Mouse (Mus musculus) natural killer cell, adult 2 months (primary cell): ENCODE measurements around the gene Ndufaf2.

Experiments
- DNase-seq, 2 experiments: peaks; one replicate each; pipeline ENCODE4 v3.0.0; 2022; ENCODE audit warnings: low spot score in 2 of 2

Gene Ndufaf2

GRCm38 (mm10) chr13:108086036-108086435 is 72.4 kb downstream of the Ndufaf2 start:
- no peak for DNase-seq

DNA sequence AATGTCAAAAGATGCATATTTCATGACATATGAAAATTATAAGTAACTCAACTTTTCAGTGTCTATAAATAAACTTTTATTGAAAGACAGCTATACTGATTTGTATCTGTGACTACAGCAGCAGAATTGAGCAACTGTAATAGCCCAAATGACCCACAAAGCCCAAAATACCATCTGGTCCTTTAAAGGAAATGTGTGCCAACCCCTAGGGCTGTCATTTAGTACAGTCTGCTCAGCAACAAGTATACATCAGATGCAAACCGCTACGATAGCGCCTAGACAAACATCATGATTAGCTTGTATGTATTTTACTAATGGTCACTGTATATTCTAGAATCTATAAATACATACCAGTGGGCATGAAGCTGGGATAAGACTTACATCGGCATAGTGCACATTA is 74.3 kb downstream of the Ndufaf2 start:
- DNase-seq, result no peak

GRCm38 (mm10) chr13:108077901-108078300 is 80.5 kb downstream of the Ndufaf2 start:
- no peak for DNase-seq

DNA sequence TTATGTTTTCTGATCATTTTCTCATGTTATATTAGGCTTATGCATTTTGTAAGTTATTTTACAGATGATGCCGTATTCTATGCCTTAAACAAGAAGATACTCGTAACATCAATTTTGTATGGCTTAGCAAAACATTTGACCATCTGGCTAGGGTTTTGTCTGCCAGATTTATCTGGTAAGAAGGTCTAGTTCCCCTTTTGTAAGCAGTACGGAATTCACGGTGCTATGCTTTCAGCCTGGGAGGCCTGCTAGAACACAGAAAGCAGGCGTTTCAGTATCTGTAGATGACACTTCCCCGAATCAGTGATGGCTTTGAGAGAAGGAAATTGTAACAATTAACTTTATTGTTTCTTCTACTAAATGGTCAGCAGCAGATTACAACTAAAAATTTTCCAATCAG is 80.9 kb downstream of the Ndufaf2 start:
- DNase-seq, result peak in 1 of 2 experiments; percentile 8

GRCm38 (mm10) chr13:108070171-108070570 is 88.3 kb downstream of the Ndufaf2 start:
- DNase-seq, result no peak

- DNase-seq, result no peak
Observed at GRCm38 (mm10) chr13:108069151-108069550, 89.3 kb downstream of the Ndufaf2 start.

GRCm38 (mm10) chr13:108066021-108066420 is 92.4 kb downstream of the Ndufaf2 start:
- DNase-seq, result no peak

- no peak for DNase-seq
Observed at GRCm38 (mm10) chr13:108064331-108064730, 94.1 kb downstream of the Ndufaf2 start.

DNA sequence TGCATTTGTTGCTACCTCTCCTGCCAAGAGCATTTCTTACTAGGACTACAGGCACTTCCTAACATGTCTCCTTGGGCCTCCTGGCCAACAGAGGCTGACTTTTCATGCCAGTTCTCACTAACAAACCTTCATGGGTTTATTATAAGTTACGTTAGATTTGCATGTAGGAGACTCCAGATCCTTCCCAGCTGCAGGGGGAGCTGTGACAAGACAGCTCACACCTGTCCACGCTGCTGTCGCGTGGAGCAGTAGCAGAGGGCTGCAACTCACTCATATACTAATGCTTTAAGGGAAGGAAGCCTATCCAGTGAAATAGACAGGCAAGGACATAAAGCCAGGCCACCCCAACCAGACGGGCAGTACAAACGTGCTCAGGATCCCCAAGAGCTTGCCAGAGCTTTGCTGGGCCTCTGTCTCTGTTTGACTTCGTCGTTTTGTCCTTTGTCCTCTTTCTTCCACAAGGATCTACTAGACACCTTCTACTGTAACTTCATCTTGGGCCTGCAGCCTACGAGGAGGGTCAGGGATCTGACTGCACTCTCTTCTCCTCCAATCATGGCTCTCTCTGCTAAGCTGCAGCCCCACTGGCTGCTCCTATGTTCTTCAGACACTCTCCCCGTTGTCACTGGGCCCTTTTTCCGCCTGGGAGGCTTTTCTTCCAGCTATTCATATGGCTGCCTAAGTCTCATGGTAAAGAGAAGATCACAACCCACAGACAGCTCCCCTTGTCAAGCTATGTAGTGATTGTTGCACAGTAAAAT is 94.9 kb downstream of the Ndufaf2 start:
- no peak for DNase-seq

- DNase-seq, result no peak
Observed at GRCm38 (mm10) chr13:108062900-108063299, 95.5 kb downstream of the Ndufaf2 start.

DNA sequence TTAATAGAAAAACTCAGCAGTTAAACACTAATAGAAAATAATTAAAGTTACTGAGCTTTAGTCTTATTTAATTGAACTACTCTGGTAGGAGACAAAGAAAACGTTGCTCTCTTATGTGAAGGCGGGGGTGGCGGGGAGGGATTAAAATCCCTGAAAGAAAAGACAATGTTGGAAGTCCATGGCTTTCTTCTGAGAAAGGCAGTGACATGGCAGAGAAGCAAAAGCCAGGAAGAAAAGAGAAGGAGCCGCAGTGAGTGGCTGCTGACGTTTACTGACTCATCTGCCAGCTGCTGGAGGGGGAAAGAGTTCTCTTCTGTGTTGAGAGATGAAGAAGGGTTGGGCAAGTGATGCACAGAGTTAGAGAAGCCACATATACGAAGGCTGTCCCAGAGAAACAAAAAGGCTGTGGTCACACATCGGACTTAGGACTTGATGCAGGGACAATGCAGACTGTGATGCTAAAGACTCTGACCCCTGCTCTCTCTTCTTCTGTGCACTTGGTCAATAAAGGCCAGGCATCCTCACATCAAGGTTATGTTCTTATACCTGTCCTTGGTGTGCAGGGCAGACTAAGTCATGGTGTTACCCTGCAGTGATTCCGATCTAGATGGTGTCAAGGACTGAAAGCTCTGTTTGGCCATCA is 97.4 kb downstream of the Ndufaf2 start:
- no peak for DNase-seq

DNA sequence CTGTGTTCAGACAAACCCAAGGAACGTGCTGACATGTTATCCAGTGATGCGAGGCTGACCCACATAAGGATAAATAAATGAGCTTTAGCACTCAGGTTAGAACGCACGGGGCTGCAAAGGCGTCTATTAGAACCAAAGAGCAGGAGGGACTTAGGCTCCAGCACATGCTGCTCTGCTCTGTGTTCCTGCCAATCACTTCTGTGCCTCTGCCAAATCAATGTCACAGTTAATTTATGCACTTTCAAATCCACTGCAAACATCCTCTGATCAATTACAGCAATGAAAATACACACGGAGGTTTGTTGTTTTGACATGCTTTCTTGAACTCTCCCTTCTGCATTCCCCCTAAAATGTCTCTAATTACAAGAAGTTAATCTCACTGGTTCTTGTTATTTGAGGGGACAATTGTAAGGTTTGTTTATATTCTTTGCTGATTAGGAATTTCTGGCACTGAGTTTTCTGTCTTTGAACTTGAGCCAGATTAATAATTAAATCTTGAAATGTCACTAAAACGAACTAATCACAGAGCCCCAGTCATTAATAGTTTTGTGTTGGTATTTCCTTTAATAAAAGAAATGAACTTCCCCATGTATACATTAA is 98.0 kb downstream of the Ndufaf2 start:
- DNase-seq, result no peak

DNA sequence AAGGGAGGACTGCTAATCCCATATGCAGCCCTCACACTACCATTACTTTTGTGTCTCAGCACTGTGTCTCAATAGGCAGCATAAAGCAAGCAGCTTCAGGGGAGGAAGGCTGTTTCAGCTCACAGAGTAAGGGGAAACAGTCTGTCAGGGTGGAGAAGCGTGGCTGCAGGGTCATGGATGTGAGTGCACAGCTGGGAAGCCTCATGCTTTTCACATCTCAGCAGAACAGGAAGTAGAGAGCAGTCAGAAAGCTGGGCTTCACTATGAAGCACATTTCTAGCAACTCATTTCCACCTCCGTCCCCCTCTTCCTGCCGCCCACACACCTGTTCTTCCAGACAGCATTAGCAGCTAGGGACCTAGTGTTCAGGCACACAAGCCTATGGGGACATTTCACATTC is 101.5 kb downstream of the Ndufaf2 start:
- no peak for DNase-seq

- DNase-seq, result no peak
Observed at GRCm38 (mm10) chr13:108047364-108047763, 111.1 kb downstream of the Ndufaf2 start.

DNA sequence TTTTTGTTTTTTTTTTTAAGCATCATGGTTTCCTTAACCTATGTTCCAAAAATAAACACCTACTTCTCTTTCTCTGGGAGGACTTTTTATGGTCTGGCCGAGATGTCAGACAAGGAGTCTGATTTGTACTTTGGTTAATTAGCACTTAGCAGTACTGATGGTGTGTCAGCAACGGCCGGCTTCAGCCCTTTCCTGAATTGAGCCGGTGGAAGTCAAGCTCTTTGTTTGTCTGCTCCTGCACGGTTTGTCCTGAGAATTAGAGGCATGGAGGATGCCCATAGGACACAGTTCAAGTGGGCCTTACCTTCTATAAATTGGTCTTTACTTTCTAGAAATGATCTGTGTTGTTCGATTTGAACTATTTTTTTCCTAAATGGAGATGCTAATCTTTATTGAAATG is 111.5 kb downstream of the Ndufaf2 start:
- DNase-seq, result no peak

GRCm38 (mm10) chr13:108046071-108046470 is 112.4 kb downstream of the Ndufaf2 start:
- no peak for DNase-seq

DNA sequence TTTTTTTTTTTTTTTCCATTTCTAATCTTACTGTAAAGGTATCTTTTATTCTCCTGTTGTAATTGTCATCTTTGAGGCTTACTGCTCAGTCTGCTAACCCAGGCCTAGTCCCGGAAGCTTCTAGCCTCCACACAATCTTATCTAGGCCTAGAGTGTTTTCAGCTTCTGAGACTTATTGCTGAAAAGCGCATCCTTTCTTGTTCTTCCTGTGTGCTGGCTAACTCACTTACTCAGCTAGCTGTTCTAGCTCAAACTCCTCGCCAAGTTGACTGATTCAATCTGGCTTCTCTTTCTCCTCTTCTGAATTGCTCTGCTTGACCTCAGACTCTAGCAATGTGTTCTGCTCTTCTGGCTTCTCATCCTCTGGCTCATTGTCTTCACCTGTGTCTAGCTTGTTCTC is 112.8 kb downstream of the Ndufaf2 start:
- no peak for DNase-seq

GRCm38 (mm10) chr13:108044222-108044941 is 114.0 kb downstream of the Ndufaf2 start, which contains the start of gene Smim15:
TSS of gene Smim15 (plus strand) at chr13:108044446.
- peak; percentile 71 to 79 for DNase-seq

DNA sequence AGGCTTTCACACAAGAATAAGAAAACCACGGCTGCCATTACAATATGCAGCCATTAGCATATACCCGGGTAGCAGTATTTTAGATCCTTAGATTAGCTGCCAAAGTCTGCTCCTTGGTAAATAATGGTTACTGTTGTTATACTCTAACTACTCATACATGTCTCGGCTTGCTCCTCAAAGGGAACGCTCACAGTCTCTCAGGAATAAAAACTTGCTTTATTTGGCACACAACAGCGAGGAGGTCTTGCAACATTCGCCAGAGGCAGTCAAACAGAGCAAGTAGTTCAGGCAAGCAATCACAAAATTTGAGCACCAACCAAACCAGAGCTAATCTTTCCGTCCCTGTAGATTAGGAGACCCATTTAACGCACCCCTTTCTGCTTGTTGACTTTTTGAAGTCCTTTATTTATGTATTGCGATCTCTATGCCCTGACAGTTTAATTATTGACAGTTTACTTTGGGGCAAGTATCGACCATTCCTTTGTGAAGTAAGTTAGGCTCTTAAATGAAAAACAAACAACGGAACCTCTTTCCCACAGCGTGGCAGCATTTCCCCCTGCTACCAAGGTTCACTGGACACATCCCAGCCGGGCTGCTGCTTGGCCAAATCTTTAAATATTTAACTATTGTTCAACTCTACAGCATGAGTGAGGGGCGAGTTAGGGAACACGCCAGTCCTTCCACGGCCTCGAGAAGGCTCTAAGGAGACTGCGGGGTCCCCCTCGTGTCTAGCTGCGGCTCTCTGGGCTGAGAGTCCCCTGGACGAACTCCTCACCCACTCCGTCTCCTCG is 114.8 kb downstream of the Ndufaf2 start:
- no peak for DNase-seq

- peak; percentile 40 to 78 for DNase-seq
Observed at GRCm38 (mm10) chr13:108041358-108041757, 117.1 kb downstream of the Ndufaf2 start.

GRCm38 (mm10) chr13:108040451-108040850 is 118.0 kb downstream of the Ndufaf2 start:
- DNase-seq, result no peak
